Mouse (Mus musculus): ENCODE results near the gene Khdc3. TPM values are rescaled to one million over a fixed set of nuclear protein-coding genes. Genes with fewer than 3 reads are reported as not detected.

Gene Khdc3
- polyA plus RNA-seq (2015; fragmentation: Illumina TruSeq; extraction: RNeasy Lipid Tissue Mini Kit (QIAGEN cat#74804); ENCODE audit: insufficient read depth, low read depth, low replicate concordance) = 0.50 TPM

GRCm38 (mm10) chr9:73101536-73101935, at the start of gene Khdc3:
Khdc3 (plus strand) TSS chr9:73101836.

DNA sequence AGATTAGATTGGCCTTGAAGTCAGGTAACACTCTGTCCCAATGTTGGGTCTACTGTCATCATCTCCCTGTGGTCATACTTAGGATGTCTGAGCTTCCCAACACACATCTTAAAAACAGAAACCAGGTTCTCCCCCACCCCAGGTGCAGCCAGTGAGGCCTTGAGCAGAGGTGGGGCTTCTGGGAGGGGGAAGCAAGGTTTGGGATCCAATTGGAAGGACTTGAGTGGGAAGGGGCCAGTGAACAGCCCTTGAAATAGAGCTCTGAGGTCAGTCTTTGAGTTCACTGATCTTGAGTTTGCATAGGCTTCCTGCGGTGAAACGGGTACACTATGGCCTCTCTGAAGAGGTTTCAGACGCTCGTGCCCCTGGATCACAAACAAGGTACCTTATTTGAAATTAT, 545 bp downstream of the Khdc3 start, which contains the start of gene Gm20509:
TSS of gene Gm20509 (plus strand) at position 290 of the 400 bp plus-strand sequence.

DNA sequence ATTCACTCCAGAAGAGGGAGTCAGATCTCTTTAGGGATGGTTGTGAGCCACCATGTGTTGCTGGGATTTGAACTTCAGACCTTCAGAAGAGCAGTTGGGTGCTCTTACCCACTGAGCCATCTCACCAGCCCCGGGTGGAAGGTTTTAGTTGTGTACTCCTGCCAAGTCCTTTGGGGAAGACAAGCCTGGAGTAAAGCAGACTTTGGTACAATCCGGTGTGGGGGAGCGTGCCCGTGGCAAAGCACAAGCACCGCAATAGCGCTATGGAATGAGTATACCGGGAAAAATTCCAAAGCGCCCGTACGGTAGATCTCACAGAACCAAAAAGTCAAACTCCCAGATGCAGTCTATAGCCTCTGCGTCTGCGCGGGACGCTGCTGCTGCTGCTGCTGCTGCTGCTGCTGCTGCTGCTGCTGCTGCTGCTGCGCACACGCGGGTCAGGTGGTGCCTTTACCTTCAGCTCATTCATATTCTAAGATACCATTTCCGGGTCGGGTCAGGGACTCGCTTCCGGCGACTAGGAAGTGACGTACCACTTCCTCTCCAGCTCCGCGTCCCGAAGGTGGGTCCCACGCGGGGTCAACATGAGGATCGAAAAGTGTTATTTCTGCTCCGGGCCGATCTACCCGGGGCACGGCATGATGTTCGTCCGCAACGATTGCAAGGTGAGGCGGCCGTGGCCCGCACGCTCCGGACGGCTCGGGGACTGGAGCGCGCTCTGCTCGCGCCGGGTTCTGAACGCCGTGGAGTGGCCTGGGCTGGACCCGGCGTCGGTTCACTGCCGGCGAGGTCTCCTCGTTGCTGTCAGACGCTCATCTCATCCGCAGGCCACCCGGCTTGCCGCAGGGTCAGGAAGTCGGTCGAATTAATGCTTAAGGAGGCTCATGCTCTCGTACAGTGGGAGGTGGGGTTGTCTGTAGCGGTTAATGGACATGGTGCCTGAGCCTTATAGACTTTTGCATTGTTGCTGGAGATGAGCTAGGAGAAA, 11.6 kb downstream of the Khdc3 start, which contains the start of gene Rsl24d1:
TSS of gene Rsl24d1 (plus strand) at position 508 of the 988 bp plus-strand sequence.

Other genes starting within 250 kb of the Khdc3 start
- 0.59 TPM for gene Pygo1, start 176.2 kb upstream of the Khdc3 start, polyA plus RNA-seq (2015; fragmentation: Illumina TruSeq; extraction: RNeasy Lipid Tissue Mini Kit (QIAGEN cat#74804); ENCODE audit: insufficient read depth, low read depth, low replicate concordance)
- gene Dyx1c1, start 143.1 kb upstream of the Khdc3 start, polyA plus RNA-seq (2015; fragmentation: Illumina TruSeq; extraction: RNeasy Lipid Tissue Mini Kit (QIAGEN cat#74804); ENCODE audit: insufficient read depth, low read depth, low replicate concordance) = not detected
- gene Gm44503, start 143.0 kb upstream of the Khdc3 start, polyA plus RNA-seq (2015; fragmentation: Illumina TruSeq; extraction: RNeasy Lipid Tissue Mini Kit (QIAGEN cat#74804); ENCODE audit: insufficient read depth, low read depth, low replicate concordance) = not detected
- gene Ccpg1os, start 116.5 kb upstream of the Khdc3 start, polyA plus RNA-seq (2015; fragmentation: Illumina TruSeq; extraction: RNeasy Lipid Tissue Mini Kit (QIAGEN cat#74804); ENCODE audit: insufficient read depth, low read depth, low replicate concordance) = 2.7 TPM
- 47.7 TPM for gene Ccpg1, start 116.4 kb upstream of the Khdc3 start, polyA plus RNA-seq (2015; fragmentation: Illumina TruSeq; extraction: RNeasy Lipid Tissue Mini Kit (QIAGEN cat#74804); ENCODE audit: insufficient read depth, low read depth, low replicate concordance)
- gene Pigb, start 61.5 kb upstream of the Khdc3 start, polyA plus RNA-seq (2015; fragmentation: Illumina TruSeq; extraction: RNeasy Lipid Tissue Mini Kit (QIAGEN cat#74804); ENCODE audit: insufficient read depth, low read depth, low replicate concordance) = 2.5 TPM
- 9.7 TPM for gene Rab27a, start 57.0 kb upstream of the Khdc3 start, polyA plus RNA-seq (2015; fragmentation: Illumina TruSeq; extraction: RNeasy Lipid Tissue Mini Kit (QIAGEN cat#74804); ENCODE audit: insufficient read depth, low read depth, low replicate concordance)
- gene Gm20509, start 634 bp downstream of the Khdc3 start, polyA plus RNA-seq (2015; fragmentation: Illumina TruSeq; extraction: RNeasy Lipid Tissue Mini Kit (QIAGEN cat#74804); ENCODE audit: insufficient read depth, low read depth, low replicate concordance) = not detected
- gene Rsl24d1, start 11.6 kb downstream of the Khdc3 start, polyA plus RNA-seq (2015; fragmentation: Illumina TruSeq; extraction: RNeasy Lipid Tissue Mini Kit (QIAGEN cat#74804); ENCODE audit: insufficient read depth, low read depth, low replicate concordance) = 9.4 TPM